Mouse (Mus musculus) thymus, postnatal 14 days (tissue): ENCODE measurements at regions not wholly inside any gene's neighbourhood (a gene's known extent, or its start where the extent isn't known, plus 50 kb on each side); places are given as distances from the start of the nearest gene placed in this dataset.

Experiments
- DNase-seq: peaks from one replicate; pipeline ENCODE4 v3.0.0; 2021

DNA sequence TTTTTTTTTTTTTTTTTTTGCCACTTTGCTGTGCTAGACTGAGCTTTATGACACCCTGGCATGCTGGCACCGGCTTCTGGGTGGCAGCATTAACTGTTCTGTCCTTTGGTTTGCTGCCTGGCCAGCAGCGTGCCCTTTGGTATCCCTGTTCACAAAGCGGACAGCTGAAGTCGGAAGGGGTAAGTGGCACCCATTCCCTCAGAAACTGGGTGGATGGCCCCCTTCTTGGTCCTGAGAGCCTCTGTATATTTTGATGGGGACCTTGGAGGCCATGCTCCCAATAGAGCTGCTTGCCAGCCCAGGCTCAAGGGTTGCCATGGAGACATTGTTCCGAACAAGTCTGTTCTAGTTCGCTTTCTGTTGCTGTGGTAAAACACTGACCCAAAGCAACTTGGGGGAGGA is 143.9 kb upstream of the Tle3 start:
- no peak for DNase-seq

DNA sequence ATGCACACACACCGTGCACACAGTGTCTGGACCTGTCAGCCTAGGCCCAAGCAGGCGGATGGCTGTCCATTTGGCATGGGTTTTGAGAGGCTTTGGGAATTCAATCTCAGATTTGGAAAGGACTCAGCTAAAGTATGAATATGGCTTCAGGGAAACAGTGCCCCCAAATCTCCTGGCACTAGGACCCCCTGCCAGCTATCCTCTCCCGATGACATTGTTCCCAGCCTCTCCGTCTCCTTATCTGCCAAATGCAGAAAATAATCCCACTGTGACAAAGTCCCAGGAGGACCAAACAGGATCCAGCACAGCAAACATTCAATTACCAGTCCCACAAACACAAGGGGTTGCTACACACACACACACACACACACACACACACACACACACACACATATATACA is 141.9 kb upstream of the Tle3 start:
- DNase-seq = no peak

DNA sequence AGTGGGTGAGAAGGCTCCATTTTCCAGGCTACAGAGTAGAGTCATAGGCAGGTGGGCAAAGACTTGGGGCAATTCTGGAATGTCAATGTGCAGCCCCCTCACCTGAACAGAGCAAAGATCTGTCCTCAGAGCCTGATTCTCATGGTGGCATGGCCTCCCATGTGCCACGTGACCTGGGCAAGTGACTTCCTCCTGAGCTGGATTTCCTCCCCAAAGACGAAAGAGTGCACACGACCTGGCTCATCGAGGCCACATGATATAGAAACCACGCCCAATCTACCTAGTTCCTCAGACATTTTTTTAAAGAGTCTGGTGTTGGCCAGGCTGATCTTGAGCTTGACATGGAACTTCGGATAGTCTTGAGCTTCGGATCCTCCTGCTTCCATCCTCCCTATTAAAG is 139.5 kb upstream of the Tle3 start:
- DNase-seq = peak; percentile 22

DNA sequence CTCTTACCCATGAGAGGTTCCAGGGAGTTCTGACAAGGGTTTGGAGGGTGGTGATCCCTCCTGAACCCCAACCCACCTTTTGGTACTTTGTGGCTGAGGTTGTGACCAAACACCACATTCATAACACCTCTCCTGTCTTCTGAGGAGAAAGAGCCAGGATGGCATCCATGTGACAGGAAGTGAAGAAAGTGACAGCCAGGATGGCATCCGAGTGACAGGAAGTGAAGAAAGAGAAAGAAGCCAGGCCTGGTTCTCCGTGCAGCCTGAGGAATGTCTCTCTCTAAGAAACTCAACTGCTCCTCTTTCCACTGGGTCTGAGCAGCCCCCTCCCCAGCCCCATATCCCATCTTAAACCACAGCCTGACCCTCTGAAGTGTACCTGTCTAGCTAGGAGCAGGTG is 138.9 kb upstream of the Tle3 start:
- DNase-seq = no peak

DNA sequence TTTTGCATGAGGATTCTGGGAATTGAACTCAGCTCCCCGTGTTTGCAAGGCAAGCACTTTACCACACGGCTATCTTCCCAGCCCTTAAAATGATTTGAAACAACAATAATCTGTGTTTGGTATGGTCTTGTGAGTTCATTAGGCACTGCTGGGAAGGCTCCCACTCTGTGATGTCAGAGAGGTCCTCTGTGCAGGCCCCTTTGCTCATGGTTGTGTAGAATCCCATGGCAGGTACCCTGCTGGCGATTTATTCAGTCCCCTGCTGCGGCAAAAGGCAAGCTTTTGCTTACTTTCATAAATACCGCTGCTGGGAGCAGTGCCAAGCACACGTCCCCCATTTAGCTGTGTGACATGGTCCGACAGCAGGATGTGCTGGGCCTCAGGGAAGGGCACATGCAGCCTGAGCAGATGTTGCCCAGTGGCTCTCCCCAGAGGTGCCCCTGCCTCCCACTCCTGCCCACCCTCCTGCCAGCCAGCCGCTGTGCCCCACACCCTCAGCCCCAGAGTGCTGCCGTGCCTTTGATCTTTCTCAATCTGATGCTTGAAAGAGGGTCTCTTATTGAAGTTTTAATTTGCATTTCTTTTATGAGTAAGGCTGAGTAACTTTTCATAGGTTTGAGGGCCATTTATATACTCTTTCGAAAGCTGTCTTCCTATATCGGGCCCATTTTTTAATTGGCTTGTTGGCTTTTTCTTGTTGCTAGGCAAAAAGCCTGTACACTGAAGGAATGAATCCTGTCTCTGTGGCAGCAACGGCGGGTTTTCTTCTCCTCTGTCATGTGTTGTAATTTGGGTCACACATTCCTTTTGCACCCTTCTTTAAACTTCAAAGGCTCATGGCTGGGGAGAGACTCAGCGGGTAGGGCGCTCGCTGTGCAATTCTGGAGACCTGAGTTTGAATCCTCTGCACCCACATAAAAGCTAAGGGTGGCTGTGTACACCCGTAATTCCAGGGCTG is 136.2 kb upstream of the Tle3 start:
- DNase-seq = peak; percentile 53

DNA sequence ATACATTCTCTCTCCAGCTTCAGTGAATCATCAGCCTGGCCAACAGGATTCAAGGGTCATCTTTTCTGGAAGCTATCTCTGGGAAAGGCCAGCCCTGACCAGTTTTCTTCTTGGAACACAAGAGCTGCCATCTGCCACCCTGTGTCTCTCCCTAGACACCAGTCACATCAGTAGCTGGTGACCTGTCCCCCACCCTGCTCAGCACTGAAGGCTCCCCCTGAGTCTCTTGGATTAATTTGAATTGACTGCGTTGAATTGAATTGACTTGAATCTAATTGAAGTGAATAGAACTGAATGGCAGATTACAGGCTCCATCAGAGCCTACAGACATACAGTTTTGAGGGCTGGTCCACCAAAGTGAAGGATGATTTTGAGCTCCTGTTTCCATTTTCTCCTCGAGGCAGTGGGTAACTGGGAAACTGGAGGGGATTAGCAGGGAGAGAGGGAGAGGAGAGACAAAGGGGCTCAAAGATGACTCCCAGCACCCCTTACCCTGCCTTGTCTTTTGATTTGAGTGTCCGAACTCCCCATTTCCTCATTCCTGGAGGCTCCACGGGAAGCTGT is 133.4 kb upstream of the Tle3 start:
- DNase-seq = no peak

DNA sequence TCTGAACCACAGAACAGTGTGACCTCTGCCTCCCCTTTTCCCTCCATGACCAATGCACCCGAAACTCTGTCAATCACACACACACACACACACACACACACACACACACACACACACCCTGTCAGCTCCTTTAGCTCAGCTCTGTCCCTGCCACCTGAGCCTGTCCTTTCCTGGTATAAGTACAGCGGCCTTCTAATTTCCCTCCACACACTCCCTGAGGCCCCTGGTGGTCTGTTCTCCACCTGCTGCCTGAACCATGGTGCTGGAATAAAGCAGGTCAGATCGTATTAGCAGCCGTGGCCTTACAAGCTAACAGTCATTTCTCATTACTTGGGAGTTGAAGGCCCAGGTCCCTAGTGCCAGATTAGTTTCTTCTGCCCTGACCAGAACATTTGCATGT is 132.8 kb upstream of the Tle3 start:
- no peak for DNase-seq

DNA sequence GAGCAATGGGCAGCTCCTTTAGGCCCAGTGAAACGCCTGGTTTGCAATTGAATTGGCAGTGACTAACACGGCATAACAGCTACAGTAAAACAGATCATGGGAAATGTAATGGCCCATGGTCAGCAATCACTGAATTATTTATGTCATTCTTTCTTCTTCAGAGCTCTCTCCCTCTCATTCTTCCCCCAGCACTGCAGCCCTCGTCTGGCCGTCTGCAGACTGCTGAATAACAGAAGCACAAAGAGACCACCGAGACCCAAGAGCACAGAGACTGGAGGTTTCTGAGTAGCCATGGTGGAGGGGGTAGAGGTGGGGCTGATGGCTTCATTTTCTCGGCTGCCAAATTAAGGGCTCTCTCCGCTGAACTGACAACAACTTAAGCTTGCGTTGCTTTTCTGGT is 130.7 kb upstream of the Tle3 start:
- DNase-seq = no peak

DNA sequence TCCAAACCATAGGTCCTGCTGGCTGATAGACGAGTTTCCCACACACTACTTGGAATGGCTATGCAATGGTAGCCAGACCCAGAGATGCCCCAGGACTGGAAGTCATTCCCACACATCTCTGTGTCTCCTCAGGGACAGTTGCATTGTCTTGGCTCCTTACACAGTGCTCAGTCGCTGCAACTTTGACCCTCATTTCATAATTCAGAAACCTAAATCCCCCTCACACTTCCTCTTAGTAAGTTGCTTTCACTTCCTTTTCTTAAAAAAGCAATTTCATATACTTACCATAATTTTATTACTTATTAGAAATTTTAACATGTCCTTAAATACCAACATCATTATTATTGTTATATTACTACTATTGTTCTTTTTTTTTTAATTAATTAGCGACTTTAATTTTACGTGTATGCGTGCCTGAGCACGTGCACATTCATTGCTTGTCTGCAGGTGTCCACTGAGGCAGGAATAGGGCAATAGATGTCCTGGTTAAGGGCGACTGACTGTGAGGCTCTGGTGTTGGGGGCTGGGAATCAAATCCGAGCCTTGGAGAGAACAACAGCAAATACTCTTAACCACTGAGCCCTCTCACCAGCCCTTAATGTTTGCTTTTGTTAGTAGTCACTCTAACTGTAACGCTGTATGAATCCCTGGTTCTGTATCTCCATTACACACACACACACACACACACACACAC is 129.9 kb upstream of the Tle3 start:
- DNase-seq = no peak

DNA sequence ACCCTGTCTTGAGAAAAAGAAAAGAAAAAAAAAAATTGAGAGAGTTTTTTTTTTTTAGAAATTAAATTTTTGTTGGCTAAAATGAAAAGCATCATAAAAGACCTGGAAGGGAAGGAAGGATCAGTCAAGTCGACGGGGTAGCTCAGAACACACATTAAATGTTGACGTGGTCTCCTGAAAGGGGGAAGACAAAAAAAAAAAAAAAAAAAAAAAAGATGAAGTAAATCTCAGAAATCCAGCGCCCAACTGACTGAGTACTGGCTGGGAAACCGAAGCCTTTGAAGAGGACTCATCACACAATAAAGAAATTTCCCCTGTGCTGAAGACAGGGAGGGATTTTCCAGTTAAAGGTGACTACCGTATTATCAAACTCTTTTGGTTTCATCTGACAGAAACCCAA is 128.9 kb upstream of the Tle3 start:
- DNase-seq = no peak

DNA sequence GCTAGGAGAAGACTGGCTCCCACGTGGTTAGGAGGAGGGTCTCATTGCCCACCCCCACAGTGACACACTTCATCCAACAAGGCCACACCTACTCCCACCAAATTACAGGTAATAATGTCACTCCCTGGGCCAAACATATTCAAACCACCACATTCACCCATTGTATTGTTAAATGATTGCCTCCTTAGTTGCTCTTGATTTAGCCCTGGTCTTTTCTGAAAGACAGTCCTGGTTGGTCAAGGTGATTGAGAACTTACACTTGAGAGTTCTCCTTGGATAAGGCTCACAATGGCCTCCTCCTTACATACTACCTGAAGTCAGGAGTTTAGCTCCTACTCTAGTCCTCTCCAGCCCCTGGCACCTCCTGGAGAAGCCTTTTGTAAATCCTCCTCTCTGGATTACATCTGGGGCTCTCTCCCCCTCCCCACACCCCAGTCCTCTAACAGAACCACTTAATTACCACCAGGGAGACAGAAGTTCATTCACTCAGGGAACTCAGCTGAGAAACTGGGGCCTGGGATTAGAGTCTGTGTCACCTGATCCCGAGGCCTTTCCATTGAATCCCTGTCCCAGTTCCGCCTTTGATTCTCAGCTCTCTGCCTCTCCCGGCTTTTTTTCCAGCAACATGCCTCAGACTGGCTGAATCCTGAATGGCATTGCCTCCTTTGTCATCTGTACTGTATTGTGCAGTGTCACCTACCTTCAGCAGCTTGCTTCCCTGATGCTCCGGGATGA is 122.3 kb upstream of the Tle3 start:
- DNase-seq = no peak

DNA sequence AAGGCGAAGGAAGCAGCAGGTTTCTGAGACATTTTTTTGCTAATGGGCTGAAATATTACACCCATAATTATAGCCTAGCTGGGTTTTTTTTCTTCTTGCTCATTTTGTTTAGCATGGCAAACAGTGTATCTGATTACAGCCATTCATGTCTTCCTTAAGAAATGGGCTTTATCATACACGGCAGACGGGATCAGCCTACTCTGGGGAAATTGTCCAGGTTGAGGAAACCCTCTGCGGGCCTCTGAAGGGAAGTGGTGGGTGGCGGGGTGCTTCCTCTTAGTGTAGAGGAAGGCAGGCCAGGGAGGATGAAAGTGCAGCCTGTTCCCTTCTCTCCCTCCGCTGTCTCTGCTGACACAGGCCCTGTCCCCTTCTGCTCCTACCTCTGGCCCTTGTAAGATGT is 120.6 kb upstream of the Tle3 start:
- DNase-seq = peak; percentile 79

DNA sequence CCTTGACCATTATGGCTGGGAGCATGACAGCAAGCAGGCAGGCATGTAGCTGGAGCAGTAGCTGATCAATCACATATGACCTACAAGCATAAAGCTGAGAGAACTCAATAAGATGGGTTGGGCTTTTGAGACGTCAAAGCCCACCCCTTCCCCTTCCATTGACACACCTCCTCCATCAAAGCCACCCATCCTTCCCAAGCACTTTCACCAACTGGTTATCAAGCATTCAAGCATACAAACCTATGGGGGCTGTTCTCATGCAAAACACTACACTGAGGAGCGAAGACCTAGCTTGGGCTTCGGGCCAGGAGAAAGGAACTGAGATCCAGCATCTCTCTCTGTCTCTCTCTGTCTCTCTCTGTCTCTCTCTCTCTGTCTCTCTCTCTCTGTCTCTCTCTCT is 118.4 kb upstream of the Tle3 start:
- no peak for DNase-seq

DNA sequence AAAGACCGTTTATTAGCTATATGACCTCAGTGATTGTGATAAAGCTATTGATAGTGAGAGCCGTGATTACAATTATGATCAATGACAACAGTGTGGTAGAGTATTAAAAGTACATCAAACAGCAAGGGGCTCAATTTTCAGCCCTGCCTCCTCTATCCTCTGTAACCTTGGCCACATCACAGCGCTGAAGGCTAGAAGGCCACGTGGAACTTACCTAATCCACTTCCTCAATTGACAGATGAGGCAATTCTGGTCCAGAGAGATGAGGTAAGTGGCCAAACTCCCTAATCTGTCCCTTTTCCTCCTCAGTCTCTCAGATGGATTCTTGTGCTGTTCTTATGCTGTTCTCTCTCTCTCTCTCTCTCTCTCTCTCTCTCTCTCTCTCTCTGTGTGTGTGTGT is 114.7 kb upstream of the Tle3 start:
- no peak for DNase-seq

DNA sequence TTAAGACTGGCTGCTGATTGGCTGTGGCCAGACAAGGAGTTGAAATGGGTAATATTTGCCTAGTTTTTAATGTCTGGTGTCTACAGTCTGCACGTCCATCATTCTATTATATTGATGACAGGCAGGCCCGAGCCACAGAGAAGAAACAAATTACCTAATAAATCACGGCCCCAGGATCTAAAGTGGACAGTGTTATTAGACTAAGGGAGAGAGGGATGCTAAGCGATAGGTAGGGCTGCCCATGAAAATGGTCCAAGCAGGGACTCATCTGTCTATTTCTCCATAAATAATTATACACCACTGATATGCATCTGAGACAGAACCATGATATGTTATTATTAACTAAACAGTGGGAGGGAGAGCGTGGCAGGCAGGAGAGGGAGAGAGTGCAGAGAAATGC is 114.1 kb upstream of the Tle3 start:
- no peak for DNase-seq

DNA sequence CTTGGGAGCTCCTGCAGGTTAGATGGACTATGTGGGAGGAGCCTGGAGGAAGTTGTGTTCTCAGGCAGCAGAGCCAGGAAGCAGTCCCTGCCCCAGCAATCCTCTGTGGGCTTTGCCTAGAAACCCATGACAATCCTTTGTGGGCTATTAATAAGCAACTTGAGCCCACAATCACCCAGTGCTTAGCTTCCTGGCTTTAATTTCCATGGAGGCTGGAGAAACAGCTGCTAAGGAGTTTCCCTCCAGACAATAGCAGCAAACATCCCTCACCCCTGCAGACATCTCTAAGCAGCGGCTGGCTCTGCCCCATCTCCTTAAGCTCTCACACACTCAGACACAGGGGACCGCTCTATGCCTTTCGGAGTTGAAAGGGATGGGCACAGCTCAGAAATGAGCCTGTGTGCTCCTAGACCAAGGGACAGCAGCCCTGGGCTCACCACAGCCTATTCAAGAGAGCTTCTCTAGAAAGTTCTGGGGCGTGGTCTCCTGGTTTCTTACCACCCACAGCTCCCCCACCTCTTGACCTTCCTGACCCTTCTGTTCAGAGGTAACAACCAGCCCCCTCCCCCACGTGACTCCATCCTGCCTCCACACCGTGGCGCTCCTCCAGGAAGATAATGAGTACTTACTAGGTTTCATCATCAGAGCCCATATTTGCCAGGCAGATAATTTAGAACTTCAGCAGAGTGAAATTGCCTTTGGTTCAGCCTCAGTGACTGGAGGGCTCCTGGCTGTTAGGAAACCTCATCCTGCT is 112.6 kb upstream of the Tle3 start:
- no peak for DNase-seq

DNA sequence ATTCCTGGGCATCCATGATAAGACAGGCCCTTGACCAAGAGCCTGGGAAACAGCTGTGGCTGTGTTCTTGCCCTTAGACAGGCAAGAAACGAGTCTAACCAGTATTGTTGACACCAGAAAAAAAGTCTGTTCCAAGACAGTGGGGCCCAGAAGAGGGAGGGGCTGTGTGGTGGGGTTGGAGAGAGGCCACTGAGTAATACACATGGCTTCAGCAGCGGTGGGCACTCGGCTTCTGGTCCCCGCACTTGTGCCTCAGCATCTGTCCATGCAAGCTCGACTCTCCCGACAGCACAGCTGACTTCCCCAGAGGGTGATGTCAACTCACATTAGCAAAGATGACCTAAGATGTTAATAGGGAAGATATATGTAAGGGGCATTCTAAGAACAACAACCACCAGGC is 110.9 kb upstream of the Tle3 start:
- DNase-seq = no peak

DNA sequence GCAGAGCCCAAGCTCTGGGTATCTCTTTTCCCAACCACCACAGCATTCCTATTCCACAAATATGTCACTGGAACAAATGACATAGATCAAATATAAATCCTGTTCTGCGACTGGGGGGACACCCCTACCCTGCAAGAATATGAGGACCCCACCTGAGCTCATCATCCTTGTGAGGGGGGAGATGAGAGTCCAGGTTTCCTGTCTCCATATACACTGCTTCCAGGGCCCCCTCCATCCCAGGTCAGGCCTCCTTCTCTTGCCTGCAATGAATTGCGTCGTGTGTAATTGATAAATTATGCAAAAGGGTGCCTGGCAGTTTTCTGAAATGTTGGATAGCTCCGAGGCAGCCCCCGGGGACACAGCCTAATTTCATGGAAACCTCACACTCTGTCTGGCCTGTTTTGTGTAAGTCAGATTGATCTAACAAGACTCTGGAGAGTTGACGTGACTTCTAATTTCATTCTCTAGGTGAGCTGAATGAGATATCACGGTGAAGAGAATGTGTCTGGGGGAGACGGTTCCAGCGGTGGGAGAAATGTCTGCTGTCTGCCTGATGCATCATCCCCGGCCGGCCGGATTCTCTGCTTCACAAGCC is 110.3 kb upstream of the Tle3 start:
- no peak for DNase-seq

DNA sequence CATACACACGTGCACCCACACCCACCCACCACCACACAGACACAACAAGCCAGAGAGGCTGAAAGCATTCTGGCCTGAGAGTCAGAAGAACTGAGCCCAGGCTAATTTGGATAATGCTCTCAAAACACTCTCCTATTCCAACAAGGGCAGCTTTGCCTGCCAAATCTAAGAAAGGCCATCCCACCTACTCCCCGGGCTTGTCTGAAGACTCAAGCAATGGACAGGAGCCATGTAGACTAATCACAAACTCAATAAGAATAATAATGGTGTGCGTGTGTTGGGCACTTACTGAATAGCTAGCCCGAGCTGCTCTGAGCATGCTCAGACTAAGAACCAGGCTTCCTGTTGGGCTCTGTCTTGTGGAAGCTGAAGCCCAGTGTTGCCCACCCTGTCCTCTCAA is 108.8 kb upstream of the Tle3 start:
- no peak for DNase-seq

DNA sequence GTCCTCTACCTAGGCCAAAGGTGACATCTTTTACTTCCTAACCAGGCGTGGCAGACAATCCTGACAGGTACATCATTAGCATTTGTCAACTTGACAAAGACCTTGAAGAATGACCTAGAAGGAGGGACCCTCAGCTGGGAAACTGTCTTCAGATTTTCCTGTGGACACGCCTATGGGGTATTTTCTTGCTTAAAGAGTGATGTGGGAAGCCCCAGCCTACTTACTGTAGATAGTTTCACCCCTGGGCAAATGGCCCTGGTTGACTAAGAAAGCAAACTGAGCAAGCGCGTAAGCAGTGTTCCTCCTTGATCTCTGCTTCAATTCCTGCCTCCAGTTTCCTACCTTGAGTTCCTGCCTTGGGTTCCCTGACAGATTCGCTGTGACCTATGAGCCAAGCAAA is 106.7 kb upstream of the Tle3 start:
- DNase-seq = no peak

DNA sequence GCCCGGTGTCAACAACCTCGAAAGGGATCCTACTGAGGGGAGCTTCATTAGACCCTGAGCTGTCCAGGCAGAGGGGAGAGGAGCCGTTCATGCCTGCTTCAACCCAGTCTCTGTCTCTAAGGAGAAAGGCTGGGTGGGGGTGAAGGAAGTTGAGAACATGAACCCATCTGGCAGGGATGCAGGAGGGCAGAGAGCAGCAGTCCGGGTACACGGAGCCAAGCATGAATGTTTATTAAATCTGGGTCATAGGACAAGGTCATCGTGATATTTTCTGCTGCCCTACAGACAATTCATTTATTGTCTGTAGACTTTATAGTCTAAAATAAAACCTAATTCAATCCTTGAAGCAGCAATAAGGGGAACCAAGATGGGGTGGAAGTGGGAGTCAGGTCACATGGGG is 105.2 kb upstream of the Tle3 start:
- no peak for DNase-seq

DNA sequence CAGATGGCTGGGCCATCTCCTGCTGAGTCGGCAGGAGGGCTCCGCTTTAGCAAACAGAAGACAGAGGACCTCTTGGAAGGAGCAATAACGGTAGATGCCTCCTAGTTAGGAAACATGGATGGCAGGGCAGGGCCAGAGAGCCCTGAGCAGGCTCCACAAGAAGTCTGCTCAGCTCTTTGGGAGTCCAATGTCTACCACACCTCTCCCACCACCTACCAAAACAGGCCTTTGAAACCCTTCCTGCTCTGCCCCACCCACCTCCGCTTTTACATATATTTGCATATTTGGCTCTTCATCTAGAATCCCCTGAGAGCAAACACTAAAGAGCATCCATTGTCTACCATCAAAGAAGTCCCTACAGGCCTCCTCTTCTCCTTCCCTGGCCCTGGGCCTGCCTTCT is 104.6 kb upstream of the Tle3 start:
- DNase-seq = no peak
